10 mouse cellular contexts compared by ENCODE assay signal in genomic region chr9:25173171-25173570, GRCm38 (mm10). TPM values are rescaled to one million over a fixed set of nuclear protein-coding genes. Genes with fewer than 3 reads are reported as not detected.
A peak's percentile ranks its signal among the peaks of the same experiment; 100 is the strongest.
DNase-seq lines count a peak whose midpoint lies in the region; ATAC-seq and TF ChIP-seq lines count a peak whose summit lies in the region.
"Had no signal": no experiment of that assay in that cellular context is flagged by ENCODE, and none has a peak within 500 bp of the region (broad histone marks: within the 10 kb centered on the region; RNA-seq: fewer than 3 reads in every experiment).

No protein-coding gene starts in this region.

- H3K9me3 ChIP-seq in midbrain, postnatal 0 days (ENCODE audit: low read length) = no peaks in the 10 kb centered on the region
- H3K9me3 ChIP-seq: forebrain, embryonic 13.5 days; limb, embryonic 13.5 days had no signal

- no peak overlapping the region for H3K9ac ChIP-seq in liver, adult 2 months (ENCODE audit: low read depth, low read length)
- H3K9ac ChIP-seq in midbrain, postnatal 0 days (replicated peaks; ENCODE audit: low read length, poor library complexity, severe bottlenecking) = no peak overlapping the region
- H3K9ac ChIP-seq: forebrain, embryonic 13.5 days; limb, embryonic 13.5 days had no signal

- H3K4me2 ChIP-seq in midbrain, postnatal 0 days (ENCODE audit: low read depth, low read length, poor library complexity, severe bottlenecking) = no peak overlapping the region
- H3K4me2 ChIP-seq: forebrain, embryonic 13.5 days; limb, embryonic 13.5 days had no signal

- intact Hi-C loops in left cerebral cortex, adult 2 months (cut with DNase I) = loop anchor here (5.0 kb wide), 2 partner anchors 34 to 419 kb away; no protein-coding TSS in a partner anchor
- intact Hi-C loops in left cerebral cortex, postnatal 36 days (cut with DNase I) = no loop called here

- no peak for DNase-seq in left cerebral cortex, adult 2 months (ENCODE audit: extremely low spot score in 1 of 2, low spot score in 2 of 2)
- DNase-seq in left cerebral cortex, postnatal 36 days (ENCODE audit: low spot score in 2 of 2) = no peak
- DNase-seq in heart, adult 11 months = peak; percentile 98
- DNase-seq in liver, adult 2 months (ENCODE audit: extremely low read depth, low read depth, low spot score) = peak; percentile 87
- peak; percentile 35 for DNase-seq in naive thymus-derived CD4-positive, alpha-beta T cell, adult 2 months (ENCODE audit: low read depth)
- DNase-seq in midbrain, postnatal 0 days (ENCODE audit: low spot score) = no peak
- no peak for DNase-seq in left cerebral cortex, adult 11 months (ENCODE audit: low spot score)

- no peak for ATAC-seq in activated CD4-positive, CD25-positive, alpha-beta regulatory T cell, adult 4 months
- no peak for ATAC-seq in midbrain, postnatal 0 days (ENCODE audit: low FRiP score)
- ATAC-seq: forebrain, embryonic 13.5 days had no signal

- H3K27me3 ChIP-seq in liver, adult 2 months (ENCODE audit: control insufficient read depth, insufficient read depth, low read length) = no peaks in the 10 kb centered on the region
- H3K27me3 ChIP-seq in midbrain, postnatal 0 days (ENCODE audit: insufficient read depth, low read length) = no peaks in the 10 kb centered on the region
- H3K27me3 ChIP-seq: forebrain, embryonic 13.5 days; limb, embryonic 13.5 days had no signal

- no peak overlapping the region for H3K4me3 ChIP-seq in left cerebral cortex, adult 2 months
- no peak overlapping the region for H3K4me3 ChIP-seq in liver, adult 2 months (ENCODE audit: insufficient read depth, low read depth, low read length)
- H3K4me3 ChIP-seq in midbrain, postnatal 0 days (ENCODE audit: low read depth, low read length) = no peak overlapping the region
- H3K4me3 ChIP-seq: forebrain, embryonic 13.5 days; limb, embryonic 13.5 days had no signal

- H3K4me1 ChIP-seq in liver, adult 2 months (ENCODE audit: control insufficient read depth, insufficient read depth, low read length) = peaks cover 6% of the 10 kb centered on the region
- no peaks in the 10 kb centered on the region for H3K4me1 ChIP-seq in midbrain, postnatal 0 days (ENCODE audit: insufficient read depth, low read length)

- H3K79me2 ChIP-seq in liver, adult 2 months (ENCODE audit: control insufficient read depth, insufficient read depth, low read length) = no peaks in the 10 kb centered on the region

- H3K27ac ChIP-seq in left cerebral cortex, adult 2 months = peak overlapping the region; percentile 15
- no peak overlapping the region for H3K27ac ChIP-seq in liver, adult 2 months (replicated peaks; ENCODE audit: insufficient read depth, low read depth, low read length)
- no peak overlapping the region for H3K27ac ChIP-seq in midbrain, postnatal 0 days (ENCODE audit: low read depth, low read length)
- H3K27ac ChIP-seq: forebrain, embryonic 13.5 days; limb, embryonic 13.5 days had no signal

- no peak for TF ChIP-seq POLR2A in liver, adult 2 months (IDR thresholded peaks at IDR 0.05; ENCODE audit: extremely low read depth, insufficient read depth, low read length)

- H3K36me3 ChIP-seq in liver, adult 2 months (ENCODE audit: control insufficient read depth, insufficient read depth, low read length) = no peaks in the 10 kb centered on the region
- no peaks in the 10 kb centered on the region for H3K36me3 ChIP-seq in midbrain, postnatal 0 days (ENCODE audit: insufficient read depth, low read length)
- H3K36me3 ChIP-seq: limb, embryonic 13.5 days had no signal

- TF ChIP-seq CTCF in left cerebral cortex, adult 2 months (IDR thresholded peaks at IDR 0.05) = no peak
- no peak for TF ChIP-seq CTCF in liver, adult 2 months (IDR thresholded peaks at IDR 0.05; ENCODE audit: low read depth, low read length)
- TF ChIP-seq CTCF in midbrain, postnatal 0 days (IDR thresholded peaks at IDR 0.05) = no peak

- 10% methylated on average over 4 of the region's 4 CpGs for WGBS in liver, adult 2 months
- WGBS in midbrain, postnatal 0 days = 70% methylated on average over 4 of the region's 4 CpGs

RNA-seq across cellular contexts. Expression of gene Herpud2, which starts 21.6 kb away (rescaled TPM):
- total RNA-seq in left cerebral cortex, adult 2 months (2021) = 10 to 100 TPM; 49.6 to 51.0 TPM
- 10 to 100 TPM; 53.5 to 53.8 TPM for total RNA-seq in left cerebral cortex, postnatal 36 days (2021)
- total RNA-seq in liver, adult 2 months (2014; rRNA removed) = 11.5 and 14.9 TPM in 2 replicates
- 17.6 and 19.9 TPM in 2 replicates for polyA plus RNA-seq in liver, adult 2 months (2012; rRNA removed)
- polyA plus RNA-seq in activated CD4-positive, CD25-positive, alpha-beta regulatory T cell, adult 4 months (2017; shearing (Covaris generic)) = 10 to 100 TPM; 10.6 to 16.8 TPM
- 15.8 and 28.5 TPM in 2 replicates for total RNA-seq in midbrain, postnatal 0 days (2014; rRNA removed)
- 25.9 and 26.6 TPM in 2 replicates for polyA plus RNA-seq in midbrain, postnatal 0 days (2015; fragmentation: Nextera tagmentation; extraction: Ambion mirVana)

Comparison
In these comparisons a context has a peak if more than half of its experiments do, and no peak if none do; other contexts are left out.
1. DNase-seq: peak in heart, adult 11 months (single experiment), liver, adult 2 months (single experiment) and naive thymus-derived CD4-positive, alpha-beta T cell, adult 2 months (single experiment); none in left cerebral cortex, adult 2 months (0 of 2), left cerebral cortex, postnatal 36 days (0 of 2), midbrain, postnatal 0 days (single experiment) and left cerebral cortex, adult 11 months (single experiment).